Mouse (Mus musculus): ENCODE data around the gene Hoxa10. TPM values are rescaled to one million over a fixed set of nuclear protein-coding genes. Genes with fewer than 3 reads are reported as not detected.
A peak's percentile ranks its signal among the peaks of the same experiment; 100 is the strongest.

Gene Hoxa10
- polyA plus RNA-seq, 1 experiment from 2014 or later, result 0.11 TPM

GRCm38 (mm10) chr6:52184668-52185067 lies 56.0 kb downstream of the Hoxa10 start:
- Histone ChIP-seq H3K36me3 (ENCODE audit: control insufficient read depth, insufficient read depth, low read length) (no peaks in the 10 kb centered on the region), H3K4me3 (ENCODE audit: control insufficient read depth in 1 of 2, insufficient read depth in 1 of 2, low read depth in 1 of 2, low read length in 2 of 2) (no peak overlapping the region), H3K4me1 (ENCODE audit: control insufficient read depth in 2 of 2, insufficient read depth in 2 of 2, low read length in 2 of 2) (no peaks in the 10 kb centered on the region), H3K4me2 (ENCODE audit: low read length) (no peak overlapping the region), H3K9me3 (ENCODE audit: control insufficient read depth, low read length) (no peaks in the 10 kb centered on the region), H3K27ac (replicated peaks in 1 of 2; ENCODE audit: control insufficient read depth in 1 of 2, insufficient read depth in 1 of 2, low read depth in 2 of 2, low read length in 2 of 2) (no peak overlapping the region), H3K27me3 (ENCODE audit: control insufficient read depth, insufficient read depth, low read length) (peaks cover 100% of the 10 kb centered on the region), H3K9ac (ENCODE audit: low read length) (no peak overlapping the region)
- WGBS, result 3% methylated on average over 6 of the region's 6 CpGs
- no peak for ATAC-seq (ENCODE audit: insufficient number of reproducible peaks, insufficient read depth, low FRiP score, low read depth)

- Histone ChIP-seq H3K9me3 (ENCODE audit: control insufficient read depth, low read length) (no peaks in the 10 kb centered on the region), H3K27me3 (ENCODE audit: control insufficient read depth, insufficient read depth, low read length) (peaks cover 100% of the 10 kb centered on the region), H3K9ac (ENCODE audit: low read length) (no peak overlapping the region), H3K27ac (replicated peaks in 1 of 2; ENCODE audit: control insufficient read depth in 1 of 2, insufficient read depth in 1 of 2, low read depth in 2 of 2, low read length in 2 of 2) (no peak overlapping the region), H3K4me1 (ENCODE audit: control insufficient read depth in 2 of 2, insufficient read depth in 2 of 2, low read length in 2 of 2) (no peaks in the 10 kb centered on the region), H3K4me3 (ENCODE audit: control insufficient read depth in 1 of 2, insufficient read depth in 1 of 2, low read depth in 1 of 2, low read length in 2 of 2) (no peak overlapping the region), H3K4me2 (ENCODE audit: low read length) (no peak overlapping the region), H3K36me3 (ENCODE audit: control insufficient read depth, insufficient read depth, low read length) (no peaks in the 10 kb centered on the region)
- WGBS, result 17% methylated on average over 10 of the region's 10 CpGs
- ATAC-seq (ENCODE audit: insufficient number of reproducible peaks, insufficient read depth, low FRiP score, low read depth), result no peak
Observed at GRCm38 (mm10) chr6:52183311-52184080, 57.2 kb downstream of the Hoxa10 start.

DNA sequence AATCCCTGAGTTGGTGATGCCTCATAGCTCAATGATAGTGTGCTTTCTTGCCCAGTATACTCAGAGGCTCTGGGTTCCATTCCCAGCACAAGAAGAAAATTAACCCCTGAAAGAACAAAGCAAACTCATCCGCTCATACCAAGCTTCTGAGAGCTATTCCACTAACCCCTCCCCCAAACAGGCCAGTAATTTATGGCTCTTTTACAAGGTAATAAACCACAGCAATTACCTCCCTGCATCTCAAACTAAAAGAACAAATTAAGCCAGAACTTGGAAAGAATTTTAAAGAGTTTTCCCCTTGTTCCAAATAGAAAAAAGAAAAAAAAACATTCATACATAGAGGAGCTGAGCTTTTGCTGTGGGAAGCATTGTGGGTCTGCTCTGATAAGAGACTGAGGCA lies 57.9 kb downstream of the Hoxa10 start:
- H3K9ac ChIP-seq (ENCODE audit: low read length), result no peak overlapping the region
- H3K4me2 ChIP-seq (ENCODE audit: low read length), result no peak overlapping the region
- 24% methylated on average over 1 of the region's 1 CpGs for WGBS
- no peak overlapping the region for H3K27ac ChIP-seq (replicated peaks in 1 of 2; ENCODE audit: control insufficient read depth in 1 of 2, insufficient read depth in 1 of 2, low read depth in 2 of 2, low read length in 2 of 2)
- H3K27me3 ChIP-seq (ENCODE audit: control insufficient read depth, insufficient read depth, low read length), result peaks cover 100% of the 10 kb centered on the region
- no peaks in the 10 kb centered on the region for H3K4me1 ChIP-seq (ENCODE audit: control insufficient read depth in 2 of 2, insufficient read depth in 2 of 2, low read length in 2 of 2)
- H3K4me3 ChIP-seq (ENCODE audit: control insufficient read depth in 1 of 2, insufficient read depth in 1 of 2, low read depth in 1 of 2, low read length in 2 of 2), result no peak overlapping the region
- no peak for ATAC-seq (ENCODE audit: insufficient number of reproducible peaks, insufficient read depth, low FRiP score, low read depth)
- no peaks in the 10 kb centered on the region for H3K36me3 ChIP-seq (ENCODE audit: control insufficient read depth, insufficient read depth, low read length)
- H3K9me3 ChIP-seq (ENCODE audit: control insufficient read depth, low read length), result no peaks in the 10 kb centered on the region

- Histone ChIP-seq H3K4me3 (ENCODE audit: control insufficient read depth in 1 of 2, insufficient read depth in 1 of 2, low read depth in 1 of 2, low read length in 2 of 2) (no peak overlapping the region), H3K9me3 (ENCODE audit: control insufficient read depth, low read length) (no peaks in the 10 kb centered on the region), H3K27me3 (ENCODE audit: control insufficient read depth, insufficient read depth, low read length) (peaks cover 100% of the 10 kb centered on the region), H3K27ac (replicated peaks in 1 of 2; ENCODE audit: control insufficient read depth in 1 of 2, insufficient read depth in 1 of 2, low read depth in 2 of 2, low read length in 2 of 2) (no peak overlapping the region), H3K36me3 (ENCODE audit: control insufficient read depth, insufficient read depth, low read length) (no peaks in the 10 kb centered on the region), H3K4me1 (ENCODE audit: control insufficient read depth in 2 of 2, insufficient read depth in 2 of 2, low read length in 2 of 2) (no peaks in the 10 kb centered on the region), H3K4me2 (ENCODE audit: low read length) (no peak overlapping the region), H3K9ac (ENCODE audit: low read length) (no peak overlapping the region)
- WGBS, result 30% methylated on average over 2 of the region's 2 CpGs
- no peak for ATAC-seq (ENCODE audit: insufficient number of reproducible peaks, insufficient read depth, low FRiP score, low read depth)
Observed at GRCm38 (mm10) chr6:52182030-52182429, 58.6 kb downstream of the Hoxa10 start.

MicroRNAs within 50 kb of the gene (microRNA counts, 519-probe panel; counts per million panel counts)
- microRNA mmu-miR-196b, result 322 counts per million, percentile 70 among the panel's probes with 10 or more counts

Small RNA genes lying within 50 kb of the gene (microRNA-seq; reads per million reads assigned to microRNA genes)
- gene Mir196b, result 134 reads per million, percentile 55 among the genes with 10 or more reads in this experiment

Other genes starting within 250 kb of the Hoxa10 start
- gene Skap2, start 228.3 kb downstream of the Hoxa10 start, polyA plus RNA-seq (2014; fragmentation: Nextera tagmentation; extraction: Ambion mirVana), result 15.2 and 16.0 TPM in 2 replicates
- gene Hoxa1, start 82.5 kb downstream of the Hoxa10 start, polyA plus RNA-seq (2014; fragmentation: Nextera tagmentation; extraction: Ambion mirVana), result 0.75 and 0.82 TPM in 2 replicates
- gene Hoxa2, start 76.0 kb downstream of the Hoxa10 start, polyA plus RNA-seq (2014; fragmentation: Nextera tagmentation; extraction: Ambion mirVana), result 0.51 and 0.66 TPM in 2 replicates
- not detected in 2 replicates for gene 5730596B20Rik, start 63.4 kb downstream of the Hoxa10 start, polyA plus RNA-seq (2014; fragmentation: Nextera tagmentation; extraction: Ambion mirVana)
- gene Hoxa4, start 49.1 kb downstream of the Hoxa10 start, polyA plus RNA-seq (2014; fragmentation: Nextera tagmentation; extraction: Ambion mirVana), result 0.32 and 0.36 TPM in 2 replicates
- gene Hoxa5, start 36.3 kb downstream of the Hoxa10 start, polyA plus RNA-seq (2014; fragmentation: Nextera tagmentation; extraction: Ambion mirVana), result 0.31 and 1.3 TPM in 2 replicates
- gene Hoxa6, start 32.1 kb downstream of the Hoxa10 start, polyA plus RNA-seq (2014; fragmentation: Nextera tagmentation; extraction: Ambion mirVana), result not detected in 2 replicates
- gene Hoxa3, start 27.5 kb downstream of the Hoxa10 start, polyA plus RNA-seq (2014; fragmentation: Nextera tagmentation; extraction: Ambion mirVana), result 0.35 and 0.86 TPM in 2 replicates
- gene Gm28308, start 27.5 kb downstream of the Hoxa10 start, polyA plus RNA-seq (2014; fragmentation: Nextera tagmentation; extraction: Ambion mirVana), result not detected in 2 replicates
- 0.12 and 0.28 TPM in 2 replicates for gene Hoxa7, start 19.0 kb downstream of the Hoxa10 start, polyA plus RNA-seq (2014; fragmentation: Nextera tagmentation; extraction: Ambion mirVana)
- gene Hoxa9, start 9.8 kb downstream of the Hoxa10 start, polyA plus RNA-seq (2014; fragmentation: Nextera tagmentation; extraction: Ambion mirVana), result 0.11 and 0.26 TPM in 2 replicates
- gene Hoxa11, start 5.0 kb upstream of the Hoxa10 start, polyA plus RNA-seq (2014; fragmentation: Nextera tagmentation; extraction: Ambion mirVana), result not detected in 2 replicates
- gene Hoxa13, start 20.0 kb upstream of the Hoxa10 start, polyA plus RNA-seq (2014; fragmentation: Nextera tagmentation; extraction: Ambion mirVana), result not detected in 2 replicates
- gene Evx1, start 72.6 kb upstream of the Hoxa10 start, polyA plus RNA-seq (2014; fragmentation: Nextera tagmentation; extraction: Ambion mirVana), result not detected in 2 replicates